Mouse (Mus musculus) cerebellum, adult 2 months (tissue): ENCODE results near the gene Ggta1.

Experiments
- CTCF ChIP-seq: fragments of 200-500 bp; IDR thresholded peaks from 2 replicates; pipeline ENCODE4 v1.5.1; 2011; ENCODE audit warnings: low read depth, mild to moderate bottlenecking, control low read depth, low read length, moderate library complexity, borderline replicate concordance; ENCODE audit not compliant: insufficient read depth
- POLR2A ChIP-seq: fragments of 200-500 bp; IDR thresholded peaks from 2 replicates; pipeline ENCODE4 v1.6.1; 2011; ENCODE audit warnings: low read length, control low read depth, borderline replicate concordance; ENCODE audit not compliant: insufficient read depth

DNA sequence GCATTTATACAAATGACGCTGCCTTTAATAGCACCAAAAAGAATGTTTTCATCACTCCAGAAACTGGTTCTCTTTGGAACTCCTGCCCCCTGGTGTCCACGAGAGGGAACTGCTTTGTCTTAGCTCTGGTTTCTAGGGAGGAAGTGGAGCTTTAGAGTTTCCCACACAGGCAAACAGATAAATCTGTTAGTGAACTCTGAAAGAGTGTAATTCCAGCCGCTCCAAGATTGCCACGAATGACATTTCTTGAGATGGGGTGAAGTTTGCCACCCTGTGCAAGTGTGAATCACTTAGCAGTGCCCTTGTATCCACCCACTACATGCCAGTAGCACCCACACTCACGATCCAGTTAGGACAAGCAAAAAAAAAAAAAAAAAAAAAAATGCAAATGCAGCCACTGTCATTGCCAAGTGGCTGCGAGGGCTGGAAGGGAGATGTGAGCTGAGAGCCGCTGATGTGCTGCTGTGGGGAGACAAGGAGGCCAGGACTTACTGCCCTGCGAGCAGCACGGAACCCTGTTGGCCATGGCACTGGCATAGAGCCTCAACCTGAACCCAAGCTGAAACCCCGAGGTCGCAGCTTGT, 65.3 kb downstream of the Ggta1 start:
- TF ChIP-seq POLR2A (no peak), CTCF (peak; percentile 81)
